Mouse (Mus musculus): ENCODE results near the gene 4430402I18Rik. TPM values are rescaled to one million over a fixed set of nuclear protein-coding genes. Genes with fewer than 3 reads are reported as not detected.

The 4430402I18Rik gene
- polyA plus RNA-seq, 2 experiments, result 1.5 to 3.1 TPM

DNA sequence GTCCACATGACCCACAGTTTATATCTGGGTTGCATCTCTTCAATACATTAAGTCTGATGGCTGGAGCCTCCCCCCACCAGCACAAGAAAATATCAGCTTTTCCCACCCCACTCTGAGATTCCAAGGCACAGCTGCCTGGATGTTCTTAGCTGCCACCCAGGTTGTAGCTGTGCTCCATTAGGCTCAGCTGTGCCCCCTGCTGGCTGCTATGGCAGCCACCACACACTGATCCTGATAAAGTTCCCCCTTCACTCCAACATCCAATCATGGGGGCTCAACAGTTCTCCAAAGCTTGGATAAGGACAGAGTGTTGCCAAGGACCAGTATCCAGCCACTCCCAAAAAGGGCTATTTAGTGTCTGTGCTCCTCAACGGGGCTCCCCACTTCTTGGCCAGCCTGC is 84.5 kb downstream of the 4430402I18Rik start:
- Histone ChIP-seq H3K4me1 (replicated peaks; ENCODE audit: control insufficient read depth in 2 of 2, insufficient read depth in 2 of 2, low read length in 1 of 2) (no peaks in the 10 kb centered on the region), H3K4me3 (ENCODE audit: insufficient read depth in 1 of 2, low read depth in 2 of 2, low read length in 2 of 2) (no peak overlapping the region), H3K9ac (replicated peaks) (no peak overlapping the region), H3K36me3 (replicated peaks; ENCODE audit: control insufficient read depth, insufficient read depth, low read depth) (no peaks in the 10 kb centered on the region), H3K4me2 (ENCODE audit: low read depth) (no peak overlapping the region), H3K27me3 (ENCODE audit: control insufficient read depth, insufficient read depth, low read length) (no peaks in the 10 kb centered on the region), H3K9me3 (ENCODE audit: control insufficient read depth, low read length) (no peaks in the 10 kb centered on the region), H3K27ac (no peak overlapping the region)
- 43% methylated on average over 1 of the region's 1 CpGs for WGBS (ENCODE audit: insufficient replicate concordance)
- DNase-seq (ENCODE audit: low read depth in 3 of 3, low spot score in 3 of 3) (peak in 1 of 3 experiments; percentile 1), ATAC-seq (ENCODE audit: insufficient read depth) (no peak)
- TF ChIP-seq CTCF (IDR thresholded peaks at IDR 0.05; ENCODE audit: low read depth) (peak; percentile 78), EP300 (IDR thresholded peaks at IDR 0.05; ENCODE audit: low read depth) (no peak)

DNA sequence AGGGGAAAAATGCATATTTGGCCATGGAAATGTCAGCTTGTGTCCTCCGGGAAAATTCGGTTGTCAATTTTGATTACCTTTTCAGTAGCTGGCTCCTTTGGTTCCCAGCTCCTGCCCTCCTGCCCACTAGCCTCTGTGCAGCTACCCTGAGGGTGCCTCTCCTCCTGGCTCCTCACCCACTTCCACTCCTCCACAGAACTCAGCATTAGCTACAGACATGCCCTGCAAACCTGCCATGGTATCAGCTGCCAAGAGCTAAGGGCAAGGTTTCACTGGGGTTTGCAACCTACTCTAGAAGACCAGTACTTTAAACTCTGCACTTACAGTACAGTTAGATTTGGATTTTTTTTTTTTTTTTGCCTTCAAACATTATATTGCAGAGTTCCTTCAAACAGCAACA is 88.1 kb downstream of the 4430402I18Rik start:
- TF ChIP-seq EP300 (IDR thresholded peaks at IDR 0.05; ENCODE audit: low read depth) (no peak), CTCF (IDR thresholded peaks at IDR 0.05; ENCODE audit: low read depth) (no peak)
- H3K9me3 ChIP-seq (ENCODE audit: control insufficient read depth, low read length), result no peaks in the 10 kb centered on the region
- no peak for ATAC-seq (ENCODE audit: insufficient read depth)

DNA sequence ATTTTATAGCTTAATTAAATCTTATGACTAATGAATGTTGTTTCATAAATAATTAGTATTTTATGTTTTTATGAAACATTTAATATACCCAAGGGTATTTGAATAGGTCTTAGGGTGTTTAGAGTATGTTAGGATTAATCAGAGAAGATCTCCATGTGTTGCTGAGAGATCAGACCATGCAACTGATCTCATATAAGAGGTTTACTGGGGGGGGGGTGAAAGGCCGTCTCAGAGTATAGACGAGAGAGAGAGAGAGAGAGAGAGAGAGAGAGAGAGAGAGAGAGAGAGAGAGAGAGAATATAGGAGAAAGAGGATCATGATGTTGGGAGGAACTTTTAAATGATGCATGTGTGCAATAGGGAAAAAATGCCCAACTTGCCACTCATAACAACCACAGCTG is 97.2 kb downstream of the 4430402I18Rik start:
- Histone ChIP-seq H3K27me3 (ENCODE audit: control insufficient read depth, insufficient read depth, low read length) (no peaks in the 10 kb centered on the region), H3K9me3 (ENCODE audit: control insufficient read depth, low read length) (no peaks in the 10 kb centered on the region), H3K27ac (no peak overlapping the region), H3K9ac (replicated peaks) (no peak overlapping the region), H3K4me3 (ENCODE audit: insufficient read depth in 1 of 2, low read depth in 2 of 2, low read length in 2 of 2) (no peak overlapping the region), H3K4me1 (replicated peaks; ENCODE audit: control insufficient read depth in 2 of 2, insufficient read depth in 2 of 2, low read length in 1 of 2) (no peaks in the 10 kb centered on the region), H3K36me3 (replicated peaks; ENCODE audit: control insufficient read depth, insufficient read depth, low read depth) (no peaks in the 10 kb centered on the region), H3K4me2 (ENCODE audit: low read depth) (no peak overlapping the region)
- no peak for TF ChIP-seq EP300 (IDR thresholded peaks at IDR 0.05; ENCODE audit: low read depth)
- no peak for TF ChIP-seq CTCF (IDR thresholded peaks at IDR 0.05; ENCODE audit: low read depth)
- DNase-seq (ENCODE audit: low read depth in 3 of 3, low spot score in 3 of 3), result no peak
- WGBS (ENCODE audit: insufficient replicate concordance), result 59% methylated on average over 2 of the region's 2 CpGs
- no peak for ATAC-seq (ENCODE audit: insufficient read depth)

More for the DNA sequence above, 88.1 kb downstream of the 4430402I18Rik start:
- Histone ChIP-seq H3K27me3 (ENCODE audit: control insufficient read depth, insufficient read depth, low read length) (no peaks in the 10 kb centered on the region), H3K4me3 (ENCODE audit: insufficient read depth in 1 of 2, low read depth in 2 of 2, low read length in 2 of 2) (no peak overlapping the region), H3K4me2 (ENCODE audit: low read depth) (no peak overlapping the region), H3K27ac (no peak overlapping the region), H3K4me1 (replicated peaks; ENCODE audit: control insufficient read depth in 2 of 2, insufficient read depth in 2 of 2, low read length in 1 of 2) (no peaks in the 10 kb centered on the region), H3K36me3 (replicated peaks; ENCODE audit: control insufficient read depth, insufficient read depth, low read depth) (no peaks in the 10 kb centered on the region), H3K9ac (replicated peaks) (no peak overlapping the region)
- DNase-seq (ENCODE audit: low read depth in 3 of 3, low spot score in 3 of 3), result no peak
- WGBS (ENCODE audit: insufficient replicate concordance), result 59% methylated on average over 2 of the region's 2 CpGs

DNA sequence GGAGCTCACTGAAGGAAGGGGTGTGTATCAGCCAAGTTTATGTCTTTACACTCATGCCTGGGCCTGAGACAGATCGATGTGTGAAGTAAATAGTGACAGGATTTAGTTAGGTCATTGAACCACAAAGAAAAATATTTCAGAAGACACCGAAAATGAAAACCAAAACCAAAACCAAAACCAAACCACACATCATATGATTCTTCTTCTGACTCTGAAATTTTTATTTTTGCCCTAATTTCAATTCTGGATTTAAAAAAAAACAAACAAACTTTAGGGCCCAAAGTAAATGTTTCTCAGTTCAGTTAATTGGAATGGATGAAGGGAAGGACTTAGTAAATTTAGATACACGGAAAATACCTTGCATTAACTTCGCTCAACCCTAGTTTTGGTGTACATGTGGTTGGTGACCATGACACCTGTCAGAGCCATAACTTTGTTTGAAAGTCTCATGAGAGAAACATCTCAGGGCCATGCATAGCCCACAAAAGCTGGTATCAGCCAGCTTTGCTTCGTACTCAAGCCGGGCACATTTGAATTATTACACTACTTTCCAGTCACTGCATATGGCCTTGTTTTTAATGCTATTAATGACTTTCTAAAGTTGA is 98.2 kb downstream of the 4430402I18Rik start:
- H3K9me3 ChIP-seq (ENCODE audit: control insufficient read depth, low read length), result no peaks in the 10 kb centered on the region
- H3K4me1 ChIP-seq (replicated peaks; ENCODE audit: control insufficient read depth in 2 of 2, insufficient read depth in 2 of 2, low read length in 1 of 2), result no peaks in the 10 kb centered on the region
- WGBS (ENCODE audit: insufficient replicate concordance), result 67% methylated on average over 6 of the region's 6 CpGs
- TF ChIP-seq CTCF (IDR thresholded peaks at IDR 0.05; ENCODE audit: low read depth) (no peak), EP300 (IDR thresholded peaks at IDR 0.05; ENCODE audit: low read depth) (no peak)
- no peak overlapping the region for H3K27ac ChIP-seq
- H3K9ac ChIP-seq (replicated peaks), result no peak overlapping the region
- no peaks in the 10 kb centered on the region for H3K27me3 ChIP-seq (ENCODE audit: control insufficient read depth, insufficient read depth, low read length)
- no peak for DNase-seq (ENCODE audit: low read depth in 3 of 3, low spot score in 3 of 3)
- ATAC-seq (ENCODE audit: insufficient read depth), result no peak
- no peak overlapping the region for H3K4me2 ChIP-seq (ENCODE audit: low read depth)
- no peak overlapping the region for H3K4me3 ChIP-seq (ENCODE audit: insufficient read depth in 1 of 2, low read depth in 2 of 2, low read length in 2 of 2)
- H3K36me3 ChIP-seq (replicated peaks; ENCODE audit: control insufficient read depth, insufficient read depth, low read depth), result no peaks in the 10 kb centered on the region

DNA sequence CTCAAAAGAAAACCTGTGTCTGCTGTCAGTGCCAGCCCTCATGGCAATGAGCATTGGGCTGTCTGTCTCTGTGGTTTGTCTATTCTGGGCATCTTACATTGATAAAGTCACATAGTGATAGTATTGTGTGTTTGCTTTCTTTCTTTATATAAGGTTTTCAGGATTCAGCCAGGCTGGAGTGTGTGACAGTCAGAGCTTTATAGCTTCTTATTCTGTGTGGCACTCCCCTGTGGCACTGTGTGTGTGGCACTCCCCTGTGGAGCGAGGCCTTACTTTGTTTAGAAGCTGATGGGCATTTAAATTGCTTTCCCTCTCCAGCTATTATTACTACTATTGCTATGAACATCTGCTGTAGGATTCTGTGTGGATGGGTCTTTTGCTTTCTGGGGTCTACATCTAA is 102.1 kb downstream of the 4430402I18Rik start:
- Histone ChIP-seq H3K27me3 (ENCODE audit: control insufficient read depth, insufficient read depth, low read length) (no peaks in the 10 kb centered on the region), H3K36me3 (replicated peaks; ENCODE audit: control insufficient read depth, insufficient read depth, low read depth) (no peaks in the 10 kb centered on the region), H3K4me1 (replicated peaks; ENCODE audit: control insufficient read depth in 2 of 2, insufficient read depth in 2 of 2, low read length in 1 of 2) (no peaks in the 10 kb centered on the region), H3K27ac (no peak overlapping the region), H3K4me2 (ENCODE audit: low read depth) (no peak overlapping the region), H3K4me3 (ENCODE audit: insufficient read depth in 1 of 2, low read depth in 2 of 2, low read length in 2 of 2) (no peak overlapping the region), H3K9me3 (ENCODE audit: control insufficient read depth, low read length) (no peaks in the 10 kb centered on the region), H3K9ac (replicated peaks) (no peak overlapping the region)
- TF ChIP-seq CTCF (IDR thresholded peaks at IDR 0.05; ENCODE audit: low read depth) (no peak), EP300 (IDR thresholded peaks at IDR 0.05; ENCODE audit: low read depth) (no peak)
- no peak for ATAC-seq (ENCODE audit: insufficient read depth)
- 74% methylated on average over 1 of the region's 1 CpGs for WGBS (ENCODE audit: insufficient replicate concordance)
- DNase-seq (ENCODE audit: low read depth in 3 of 3, low spot score in 3 of 3), result no peak

All from liver, embryonic 14.5 days (tissue).